Mouse (Mus musculus) heart, postnatal 10 days (tissue): ENCODE results near the gene Gm20824. TPM values are rescaled to one million over a fixed set of nuclear protein-coding genes. Genes with fewer than 3 reads are reported as not detected.
"Not testable (repeated sequence)": the region's sequence is repeated elsewhere in the genome, so short reads cannot be mapped to it uniquely, and the experiment has no call there.

ENCODE experiments used
- DNase-seq, 2 experiments: peaks; one replicate each; pipeline ENCODE4 v3.0.0; 2021
- intact Hi-C: fragments of 180-260 bp; cut with DNase I; formaldehyde crosslinking; loops from one replicate; pipeline ENCODE4 v1.15.1; 2025
- total RNA-seq, 2 experiments: library from RNA; stranded (reverse); gene quantifications; 2 replicates each; pipeline ENCODE4 v1.2.3; 2021

Gm20824 gene
- total RNA-seq, result not detected

DNA sequence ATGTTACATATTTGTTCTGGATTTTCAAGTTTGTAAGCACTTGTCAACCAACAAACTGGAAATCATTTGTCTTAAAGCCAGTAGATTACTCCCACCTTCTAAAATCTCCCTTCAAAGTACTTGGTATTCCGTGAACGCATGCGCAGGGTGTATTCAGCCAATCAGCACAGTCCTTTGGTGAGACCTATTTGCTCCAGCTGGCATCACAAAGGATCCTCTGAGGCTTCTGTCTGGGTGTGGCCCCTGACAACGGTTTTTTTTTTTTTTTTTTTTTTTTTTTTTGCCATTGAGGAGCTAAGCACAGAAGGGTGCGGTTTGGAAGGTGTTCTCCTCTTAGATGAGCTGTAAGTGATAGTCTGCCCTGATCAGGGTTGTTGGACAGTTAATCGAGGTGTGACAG, at the start of gene Gm20824:
Gene Gm20824 (plus strand): TSS at position 301 of the 400 bp plus-strand sequence.
- intact Hi-C loops, DNase-seq: not testable (repeated sequence)

Other genes with a start within 250 kb of the Gm20824 start
- not detected for gene Gm20825, start 186.4 kb upstream of the Gm20824 start, total RNA-seq